Mouse (Mus musculus) kidney, embryonic 16.5 days (tissue): ENCODE results near the gene Cir1. TPM values are rescaled to one million over a fixed set of nuclear protein-coding genes. Genes with fewer than 3 reads are reported as not detected.

Source experiments
- ATAC-seq: fragments of 200-750 bp; cut with Nextera tagmentation; 2 replicates; pipeline ENCODE4 v1.8.0; 2017; ENCODE audit warnings: moderate TSS enrichment; ENCODE audit not compliant: low FRiP score, low TSS enrichment
- H3K27ac ChIP-seq: fragments of 300-500 bp; sonication (generic); 2 replicates; pipeline ENCODE4 v1.5.1; 2014; ENCODE audit warnings: low read length
- H3K27me3 ChIP-seq: fragments of 300-500 bp; sonication (generic); 2 replicates; pipeline ENCODE4 v1.6.1; 2014; ENCODE audit warnings: low read length, control low read depth, mixed read lengths; ENCODE audit not compliant: insufficient read depth
- H3K36me3 ChIP-seq: fragments of 300-500 bp; sonication (generic); 2 replicates; pipeline ENCODE4 v1.6.1; 2014; ENCODE audit warnings: low read length, control low read depth, mixed read lengths; ENCODE audit not compliant: insufficient read depth
- H3K4me1 ChIP-seq: fragments of 300-500 bp; sonication (generic); 2 replicates; pipeline ENCODE4 v1.6.1; 2014; ENCODE audit warnings: low read length, control low read depth, mixed read lengths; ENCODE audit not compliant: insufficient read depth
- H3K4me2 ChIP-seq: fragments of 300-500 bp; sonication (generic); replicated peaks from 2 replicates; pipeline ENCODE4 v1.6.1; 2014; ENCODE audit warnings: low read depth, low read length
- H3K4me3 ChIP-seq: fragments of 300-500 bp; sonication (generic); 2 replicates; pipeline ENCODE4 v1.5.1; 2014; ENCODE audit warnings: mild to moderate bottlenecking, low read length
- H3K9ac ChIP-seq: fragments of 300-500 bp; sonication (generic); replicated peaks from 2 replicates; pipeline ENCODE4 v1.6.1; 2014; ENCODE audit warnings: low read length
- H3K9me3 ChIP-seq: fragments of 300-500 bp; sonication (generic); 2 replicates; pipeline ENCODE4 v1.6.1; 2016; ENCODE audit warnings: low read length, control low read depth
- WGBS: fragments of 180-500 bp; shearing (Covaris S2); extraction: QIAGEN DNeasy Blood & Tissue Kit; methylation state at CpG from one replicate; pipeline ENCODE4 v1.1.7; 2014; 5-methylcytosine and 5-hydroxymethylcytosine counted together
- polyA plus RNA-seq: library from polyadenylated mRNA; unstranded; fragments of >200 nt; fragmentation: Nextera tagmentation; extraction: Ambion mirVana; gene quantifications from 2 replicates; pipeline ENCODE4 v1.2.1, GENCODE M21; 2015

The Cir1 gene
- polyA plus RNA-seq, 1 experiment from 2014 or later, result 20.7 TPM

GRCm38 (mm10) chr2:73248701-73249100 lies 63.8 kb downstream of the Cir1 start:
- Histone ChIP-seq H3K27me3 (no peaks in the 10 kb centered on the region), H3K4me1 (no peaks in the 10 kb centered on the region), H3K27ac (no peak overlapping the region), H3K4me3 (no peak overlapping the region), H3K9ac (no peak overlapping the region), H3K9me3 (peaks cover 5% of the 10 kb centered on the region; the same call in 1 of the 2 replicates), H3K4me2 (no peak overlapping the region), H3K36me3 (no peaks in the 10 kb centered on the region)
- 66% methylated on average over 4 of the region's 4 CpGs for WGBS
- no peak for ATAC-seq

GRCm38 (mm10) chr2:73241299-73241698 lies 71.2 kb downstream of the Cir1 start:
- H3K9me3 ChIP-seq, result no peaks in the 10 kb centered on the region
- no peaks in the 10 kb centered on the region for H3K27me3 ChIP-seq
- ATAC-seq, result no peak
- no peak overlapping the region for H3K4me3 ChIP-seq
- 76% methylated on average over 4 of the region's 4 CpGs for WGBS
- no peak overlapping the region for H3K4me2 ChIP-seq
- no peak overlapping the region for H3K9ac ChIP-seq
- H3K27ac ChIP-seq, result no peak overlapping the region
- H3K36me3 ChIP-seq, result no peaks in the 10 kb centered on the region
- H3K4me1 ChIP-seq, result no peaks in the 10 kb centered on the region

Other genes with a start within 250 kb of the Cir1 start
- 79.4 and 89.1 TPM in 2 replicates for gene Ola1, start 93.8 kb downstream of the Cir1 start, polyA plus RNA-seq
- gene Sp9, start 40.8 kb downstream of the Cir1 start, polyA plus RNA-seq, result not detected in 2 replicates
- gene Scrn3, start 100 bp downstream of the Cir1 start, polyA plus RNA-seq, result 19.2 and 19.3 TPM in 2 replicates
- 7.7 and 8.2 TPM in 2 replicates for gene Gpr155, start 73.9 kb upstream of the Cir1 start, polyA plus RNA-seq
- gene Wipf1, start 217.0 kb upstream of the Cir1 start, polyA plus RNA-seq, result 8.6 and 10.4 TPM in 2 replicates